Mouse (Mus musculus) megakaryocyte progenitor cell, adult 5-6 weeks (primary cell): ENCODE data around the gene Arpc3. TPM values are rescaled to one million over a fixed set of nuclear protein-coding genes. Genes with fewer than 3 reads are reported as not detected.
"Not testable (repeated sequence)": the region's sequence is repeated elsewhere in the genome, so short reads cannot be mapped to it uniquely, and the experiment has no call there.

Experiments used
- ATAC-seq: replicated peaks from 2 replicates; pipeline ENCODE4 v1.8.0; 2016; ENCODE audit warnings: mild to moderate bottlenecking, moderate TSS enrichment, inconsistent platforms; ENCODE audit not compliant: poor library complexity
- total RNA-seq, 2 experiments: library from RNA; stranded (forward) in 1 of 2; stranded (reverse) in 1 of 2; fragments of 157-497, 149-512 nt in 1 of 2; fragments of 200-1000 nt in 1 of 2; gene quantifications; 2 replicates each; pipeline versions ENCODE4 v1.2.3 to v1.2.4; 2015 to 2017

The Arpc3 gene
- total RNA-seq, 2 experiments from 2014 or later: 285 to 1,085 TPM

DNA sequence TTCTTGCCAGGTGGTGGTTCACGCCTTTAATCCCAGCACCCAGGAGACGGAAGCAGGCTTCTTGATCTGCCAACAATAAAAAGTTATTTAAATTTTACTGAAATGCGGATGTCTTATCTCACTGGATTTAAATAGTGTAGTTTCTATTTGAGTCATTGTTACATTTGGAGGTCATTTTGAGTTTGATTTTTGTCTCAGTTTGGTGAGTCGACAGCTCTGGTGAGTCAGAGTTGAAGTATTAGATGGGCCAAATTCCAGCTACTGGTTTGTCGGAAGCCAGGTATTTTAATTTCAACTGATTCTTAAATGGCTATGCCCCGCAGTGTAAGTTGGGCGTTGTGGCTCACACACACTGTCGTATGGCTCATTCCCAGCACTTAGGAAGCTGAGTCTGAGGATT lies 39.5 kb downstream of the Arpc3 start:
- ATAC-seq: no peak

DNA sequence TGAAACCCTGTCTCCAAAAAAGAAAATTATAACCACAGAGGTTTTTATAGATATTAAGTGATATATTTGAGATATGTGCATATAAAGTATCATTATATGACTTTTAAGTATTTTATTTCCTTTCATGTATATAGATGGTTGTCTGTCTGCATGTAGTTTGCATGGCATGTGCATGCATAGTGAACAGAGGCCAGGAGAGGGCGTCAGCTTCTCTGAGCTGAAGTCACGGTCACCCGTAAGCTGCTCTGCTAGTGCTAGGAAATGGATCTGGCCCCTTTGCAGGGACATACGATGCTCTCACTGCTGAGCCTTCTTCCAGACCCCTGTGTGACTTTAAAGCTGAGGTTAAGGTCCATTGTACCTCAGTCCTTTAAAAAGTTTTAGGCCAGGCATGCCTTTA lies 42.9 kb downstream of the Arpc3 start:
- 0 out of 2 replicates have a peak, but pooled peaks have one; percentile 46 for ATAC-seq

DNA sequence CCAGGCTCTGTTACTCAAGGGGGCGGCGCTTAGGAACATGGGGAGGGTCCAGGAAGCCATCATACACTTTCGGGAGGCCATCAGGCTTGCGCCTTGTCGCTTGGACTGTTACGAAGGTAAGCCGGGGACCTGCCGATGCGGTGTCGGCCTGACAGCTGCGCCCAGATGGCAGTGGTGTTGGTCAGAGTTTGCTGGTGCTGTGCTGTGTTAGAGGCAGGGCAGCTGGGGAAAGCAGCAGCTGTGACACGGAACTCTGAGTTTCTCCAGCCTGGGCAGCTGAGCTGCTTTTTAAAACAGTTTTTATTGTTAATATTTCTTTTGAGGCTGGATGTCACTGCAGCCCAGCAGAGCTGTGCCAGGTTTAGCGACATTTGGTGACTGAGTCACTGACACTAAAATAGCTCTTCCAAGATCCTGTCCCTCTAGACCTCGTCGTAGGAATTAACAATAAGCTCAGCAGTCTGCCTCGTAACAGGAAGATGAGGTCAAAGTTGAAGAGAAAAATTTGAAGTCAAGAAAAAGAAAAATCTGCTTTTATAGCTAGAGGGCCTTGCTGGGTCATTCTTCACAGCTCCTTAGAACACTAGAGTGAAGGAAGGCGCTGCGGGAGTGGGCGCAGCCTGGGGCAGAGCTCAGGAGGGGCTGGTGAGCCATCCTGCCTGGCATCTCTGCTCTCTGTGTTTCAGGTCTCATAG lies 47.9 kb downstream of the Arpc3 start:
- no peak for ATAC-seq

- ATAC-seq: no peak
These were observed 48.5 kb downstream of the Arpc3 start for GRCm38 (mm10) chr5:122440095-122440630.

GRCm38 (mm10) chr5:122444492-122444891 lies 52.8 kb downstream of the Arpc3 start:
- ATAC-seq: no peak

DNA sequence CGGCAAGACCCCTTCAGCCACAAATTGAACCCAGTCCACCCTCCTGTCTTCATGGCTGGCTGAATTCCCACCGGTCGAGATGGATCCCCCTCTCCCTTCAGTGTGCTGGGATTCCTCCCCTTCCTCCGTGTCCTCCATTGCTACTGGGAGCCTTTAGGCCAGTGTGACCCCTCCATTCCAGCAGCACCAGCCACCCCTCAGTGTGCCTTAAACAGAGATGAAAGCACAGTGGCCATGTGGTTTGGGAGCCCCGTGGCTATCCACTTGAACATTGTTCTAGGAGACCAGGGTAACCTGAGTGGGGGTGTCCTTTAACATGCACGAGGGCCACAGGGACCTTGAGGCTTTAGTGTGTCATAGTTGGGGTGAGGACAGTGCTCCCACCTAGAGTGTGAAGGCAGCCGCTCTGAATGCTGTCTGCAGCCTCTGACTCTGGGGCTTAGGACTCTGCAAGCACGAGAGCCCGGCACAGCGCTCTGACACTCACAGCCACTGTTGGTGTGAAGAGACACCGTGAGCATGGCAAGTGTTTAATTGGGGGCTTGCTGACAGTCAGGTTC lies 53.5 kb downstream of the Arpc3 start:
- no peak for ATAC-seq

- no peak for ATAC-seq
These were observed 56.2 kb downstream of the Arpc3 start for GRCm38 (mm10) chr5:122447857-122448256.

DNA sequence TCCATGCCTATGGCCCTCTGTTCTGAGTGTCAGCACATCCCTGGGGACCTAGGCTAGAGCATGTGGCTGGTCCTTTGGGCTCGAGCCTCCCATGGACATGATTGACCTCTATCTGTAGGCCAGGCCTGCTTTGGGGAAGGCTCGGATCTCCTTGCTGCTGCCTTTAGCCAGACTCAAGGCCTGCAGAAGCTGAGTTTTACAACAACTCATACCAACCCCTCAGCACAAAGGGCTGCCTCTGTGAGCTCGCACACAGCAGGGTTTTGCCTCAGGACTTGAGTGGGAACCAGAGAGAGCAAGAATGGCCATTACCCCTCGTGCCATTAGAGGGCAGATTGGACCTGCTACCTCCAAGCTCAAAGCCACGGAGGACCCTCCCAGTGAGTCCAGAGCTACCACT lies 57.2 kb downstream of the Arpc3 start:
- ATAC-seq: no peak

- no peak for ATAC-seq
These were observed 58.3 kb downstream of the Arpc3 start for GRCm38 (mm10) chr5:122449946-122450345.

DNA sequence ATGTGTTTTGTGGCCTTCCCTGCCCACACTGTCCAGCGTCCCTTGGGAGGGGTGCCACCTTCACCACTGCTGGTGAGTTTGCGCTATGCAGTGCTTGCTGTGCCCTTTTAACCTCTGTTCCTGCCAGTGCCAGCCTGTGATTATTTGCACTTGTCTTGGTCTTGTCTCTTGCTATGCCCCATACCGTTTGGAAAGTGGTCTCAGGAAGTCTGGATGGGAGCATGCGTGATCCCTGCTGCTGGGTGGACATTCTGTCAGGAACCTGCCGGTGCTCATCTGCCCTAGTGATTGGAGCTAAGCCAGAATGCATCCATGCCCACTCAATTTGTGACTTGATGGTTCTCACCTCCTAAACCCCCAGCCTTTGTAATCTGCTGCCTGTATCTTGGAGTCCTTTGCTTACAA lies 59.2 kb downstream of the Arpc3 start:
- ATAC-seq: no peak

DNA sequence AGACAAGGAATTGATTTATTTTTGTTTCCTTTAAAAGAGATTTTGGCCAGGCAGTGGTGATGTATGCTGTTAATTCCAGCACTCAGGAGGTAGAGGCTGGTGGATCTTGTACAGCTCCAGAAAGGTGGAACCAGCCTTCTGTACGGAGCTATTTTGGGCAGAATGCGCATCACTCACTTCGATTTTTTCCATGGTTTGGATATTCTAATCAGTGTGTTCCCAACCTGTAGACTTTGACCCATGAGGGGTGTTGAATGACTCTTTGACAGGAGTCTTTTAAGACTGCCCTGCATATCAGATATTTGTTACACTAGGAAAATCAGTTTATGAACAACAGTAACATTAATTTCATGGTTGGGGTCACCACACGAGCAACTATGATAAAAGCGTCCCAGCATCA lies 59.6 kb downstream of the Arpc3 start:
- no peak for ATAC-seq

- ATAC-seq: no peak
These were observed 60.5 kb downstream of the Arpc3 start for GRCm38 (mm10) chr5:122452194-122452593.

GRCm38 (mm10) chr5:122453188-122453587 lies 61.5 kb downstream of the Arpc3 start:
- ATAC-seq: no peak

GRCm38 (mm10) chr5:122454442-122454841 lies 62.8 kb downstream of the Arpc3 start:
- ATAC-seq: no peak

DNA sequence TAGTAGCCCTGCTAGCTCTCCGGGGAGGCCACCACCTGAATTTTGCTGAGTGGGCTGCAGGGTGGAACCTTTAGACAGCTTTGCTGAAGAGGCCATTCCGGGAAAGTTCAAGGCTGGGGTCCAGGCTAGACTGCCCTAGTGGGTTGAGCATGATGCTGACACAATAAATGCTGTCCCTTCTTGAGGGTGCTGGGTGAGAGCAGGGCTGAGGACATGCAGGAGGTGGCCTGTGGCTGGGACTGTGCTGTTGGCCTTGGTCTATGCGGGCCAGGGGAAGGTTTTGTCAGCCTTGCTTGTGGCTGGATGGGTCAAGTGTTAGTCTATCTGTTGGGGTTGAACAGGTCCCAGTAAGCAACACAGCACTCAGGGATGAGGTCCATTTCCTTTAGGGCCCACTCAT lies 63.2 kb downstream of the Arpc3 start:
- ATAC-seq: no peak

DNA sequence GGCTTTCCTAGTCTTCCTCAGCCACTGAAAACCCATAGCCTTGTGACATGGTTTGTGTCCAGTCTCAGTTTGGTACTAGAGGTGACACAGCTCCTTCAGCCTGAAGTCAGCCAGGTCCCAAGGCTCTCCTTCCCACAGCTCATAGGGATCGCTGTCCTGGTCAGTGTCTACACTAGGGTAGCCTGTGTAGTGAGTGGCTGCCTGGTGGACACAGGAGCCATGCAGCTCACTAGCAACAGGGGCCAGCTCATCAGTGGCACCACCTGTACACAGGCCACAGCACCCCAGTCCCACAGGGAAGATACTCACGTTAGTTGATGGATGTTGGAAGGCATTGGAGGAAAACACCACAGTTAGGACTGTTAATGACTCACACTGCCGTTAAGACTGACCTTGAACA lies 63.9 kb downstream of the Arpc3 start:
- no peak for ATAC-seq

DNA sequence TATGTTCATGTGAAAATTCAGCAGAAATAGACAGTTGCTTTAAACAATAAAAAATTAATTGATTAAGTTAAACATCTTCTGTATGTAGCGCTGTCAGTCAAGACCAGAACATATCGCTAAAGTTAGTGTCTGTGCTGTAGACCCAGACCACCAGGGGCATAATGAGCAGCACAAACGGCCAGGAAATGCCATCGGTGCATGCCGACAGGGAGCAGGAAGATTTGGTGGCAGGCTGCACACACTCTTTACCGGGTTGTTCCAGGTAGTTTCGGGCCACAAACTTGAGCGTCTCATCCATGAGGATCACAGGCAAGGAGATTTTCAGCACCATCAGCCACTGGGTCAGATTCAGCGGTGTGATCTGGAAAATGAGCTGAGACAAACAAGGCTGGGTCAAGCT lies 65.4 kb downstream of the Arpc3 start:
- ATAC-seq: not testable (repeated sequence)

DNA sequence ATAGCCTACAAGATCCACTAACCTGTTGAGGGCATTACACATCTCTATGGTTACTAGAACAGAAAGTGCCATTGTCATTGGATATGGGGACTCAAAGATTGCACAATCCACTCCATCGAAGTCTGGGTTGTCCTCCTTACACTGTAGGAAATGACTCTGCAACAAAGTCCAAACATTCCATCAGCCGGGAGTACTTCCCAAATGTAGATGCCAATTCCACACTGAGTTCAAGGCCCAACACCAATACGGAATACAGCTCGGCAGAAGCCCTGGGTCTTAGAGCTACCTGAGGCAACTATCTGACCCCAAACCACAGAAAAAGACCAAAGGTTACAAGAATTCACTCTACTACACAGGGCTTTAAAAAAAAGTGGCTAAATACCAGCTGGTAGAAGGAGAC lies 66.4 kb downstream of the Arpc3 start:
- no peak for ATAC-seq

- no peak for ATAC-seq
These were observed 67.7 kb downstream of the Arpc3 start for GRCm38 (mm10) chr5:122459335-122459734.

DNA sequence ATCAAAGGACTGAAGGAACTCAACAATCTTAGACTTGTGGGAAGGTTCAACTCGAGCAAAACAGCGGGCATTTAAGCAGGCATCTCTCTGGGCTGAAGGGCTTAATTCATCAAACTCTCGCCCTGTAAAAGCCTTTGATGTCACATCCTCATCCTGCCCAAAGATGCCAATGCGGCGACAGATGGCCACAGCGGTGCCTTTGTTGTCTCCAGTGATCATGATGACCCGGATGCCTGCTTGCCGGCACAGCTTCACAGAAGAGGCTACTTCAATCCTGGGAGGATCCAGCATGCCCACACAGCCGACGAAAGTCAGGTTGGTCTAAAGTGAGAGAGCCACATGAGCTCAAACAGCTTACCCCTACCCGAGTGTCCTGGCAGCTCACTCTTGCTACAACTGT lies 69.0 kb downstream of the Arpc3 start:
- no peak for ATAC-seq

GRCm38 (mm10) chr5:122461431-122461830 lies 69.8 kb downstream of the Arpc3 start:
- no peak for ATAC-seq
